Mouse (Mus musculus): ENCODE results near the gene Lrrtm4. TPM values are rescaled to one million over a fixed set of nuclear protein-coding genes. Genes with fewer than 3 reads are reported as not detected.

Lrrtm4 gene
- polyA plus RNA-seq, 1 experiment from 2014 or later: 2.1 TPM

DNA sequence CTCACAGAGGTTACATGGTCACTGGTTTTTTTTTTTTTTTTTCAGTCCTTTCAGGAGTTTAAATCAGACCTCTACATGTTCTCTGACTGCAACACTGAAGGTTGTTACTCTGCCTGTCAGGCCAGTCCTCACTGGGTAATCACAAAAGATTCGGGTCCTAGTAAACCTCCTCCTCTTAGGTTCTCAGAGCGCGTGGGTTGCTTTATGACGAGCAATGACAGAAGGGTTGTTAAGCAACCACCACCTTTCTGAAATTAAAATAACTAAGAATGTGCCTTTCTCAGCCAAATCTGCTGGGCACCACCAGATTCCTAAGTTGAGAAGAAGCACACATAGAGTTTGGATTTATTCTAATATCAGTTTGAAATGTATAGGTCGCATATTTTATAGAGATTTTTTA, 644.1 kb downstream of the Lrrtm4 start:
- WGBS: 88% methylated on average over 5 of the region's 5 CpGs
- H3K4me2 ChIP-seq (replicated peaks; ENCODE audit: low read depth, low read length): no peak overlapping the region
- ATAC-seq (ENCODE audit: insufficient number of reproducible peaks, insufficient read depth, low FRiP score, low read depth): no peak

DNA sequence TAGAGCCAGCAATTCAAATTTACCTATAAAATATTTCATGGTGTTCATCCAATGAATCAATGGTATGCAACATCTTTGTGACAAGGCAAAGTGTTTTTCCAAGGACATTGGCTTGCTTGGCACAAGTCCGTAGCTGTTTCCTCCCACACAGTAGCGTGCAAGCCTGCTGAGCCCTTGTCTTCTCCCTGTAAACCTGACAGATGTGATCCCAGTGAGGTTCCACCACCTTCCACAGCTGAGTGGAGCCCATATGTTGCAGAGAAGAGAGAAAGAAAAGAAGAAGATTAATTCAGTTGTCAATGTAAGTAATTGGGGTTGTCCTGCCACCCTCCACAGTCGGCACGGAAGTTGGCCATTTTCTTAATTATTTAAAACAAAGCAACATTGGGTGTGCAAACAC, 645.4 kb downstream of the Lrrtm4 start:
- 62% methylated on average over 4 of the region's 4 CpGs for WGBS
- Histone ChIP-seq H3K4me2 (replicated peaks; ENCODE audit: low read depth, low read length) (no peak overlapping the region), H3K9ac (replicated peaks; ENCODE audit: low read depth, low read length) (no peak overlapping the region), H3K4me1 (ENCODE audit: control insufficient read depth, insufficient read depth, low read length) (no peaks in the 10 kb centered on the region), H3K9me3 (ENCODE audit: control insufficient read depth, low read depth, low read length) (no peaks in the 10 kb centered on the region), H3K27ac (ENCODE audit: low read length) (no peak overlapping the region), H3K4me3 (ENCODE audit: low read depth, low read length) (no peak overlapping the region), H3K27me3 (ENCODE audit: control insufficient read depth, insufficient read depth, low read length) (no peaks in the 10 kb centered on the region), H3K36me3 (ENCODE audit: control insufficient read depth, insufficient read depth, low read length) (no peaks in the 10 kb centered on the region)
- no peak for ATAC-seq (ENCODE audit: insufficient number of reproducible peaks, insufficient read depth, low FRiP score, low read depth)

More for the DNA sequence above, 644.1 kb downstream of the Lrrtm4 start:
- no peak overlapping the region for H3K4me3 ChIP-seq (ENCODE audit: low read depth, low read length)
- no peak overlapping the region for H3K27ac ChIP-seq (ENCODE audit: low read length)
- H3K9me3 ChIP-seq (ENCODE audit: control insufficient read depth, low read depth, low read length): no peaks in the 10 kb centered on the region
- no peaks in the 10 kb centered on the region for H3K4me1 ChIP-seq (ENCODE audit: control insufficient read depth, insufficient read depth, low read length)
- no peaks in the 10 kb centered on the region for H3K36me3 ChIP-seq (ENCODE audit: control insufficient read depth, insufficient read depth, low read length)
- no peak overlapping the region for H3K9ac ChIP-seq (replicated peaks; ENCODE audit: low read depth, low read length)
- no peaks in the 10 kb centered on the region for H3K27me3 ChIP-seq (ENCODE audit: control insufficient read depth, insufficient read depth, low read length)

DNA sequence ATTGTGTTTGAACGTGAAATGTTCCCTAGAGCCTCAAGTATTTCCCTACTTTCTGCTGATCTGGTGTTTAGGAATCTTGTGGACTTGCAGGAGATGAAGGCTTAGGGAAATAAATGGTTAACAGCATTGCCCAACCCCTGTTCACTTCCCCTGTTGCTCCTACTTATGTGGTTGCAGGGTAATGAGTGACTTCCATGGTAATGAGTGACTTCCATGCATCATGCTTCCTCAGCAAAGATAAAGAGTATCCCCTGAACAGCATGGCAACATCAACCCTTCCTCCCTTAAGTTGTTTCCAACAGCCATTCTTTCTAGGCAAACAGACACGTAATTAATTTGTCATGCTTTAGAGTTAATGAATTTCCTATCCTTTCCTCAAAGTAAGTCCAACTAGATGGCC, 685.5 kb downstream of the Lrrtm4 start:
- ATAC-seq (ENCODE audit: insufficient number of reproducible peaks, insufficient read depth, low FRiP score, low read depth): no peak
- 60% methylated on average over 2 of the region's 2 CpGs for WGBS
- no peak overlapping the region for H3K27ac ChIP-seq (ENCODE audit: low read length)

DNA sequence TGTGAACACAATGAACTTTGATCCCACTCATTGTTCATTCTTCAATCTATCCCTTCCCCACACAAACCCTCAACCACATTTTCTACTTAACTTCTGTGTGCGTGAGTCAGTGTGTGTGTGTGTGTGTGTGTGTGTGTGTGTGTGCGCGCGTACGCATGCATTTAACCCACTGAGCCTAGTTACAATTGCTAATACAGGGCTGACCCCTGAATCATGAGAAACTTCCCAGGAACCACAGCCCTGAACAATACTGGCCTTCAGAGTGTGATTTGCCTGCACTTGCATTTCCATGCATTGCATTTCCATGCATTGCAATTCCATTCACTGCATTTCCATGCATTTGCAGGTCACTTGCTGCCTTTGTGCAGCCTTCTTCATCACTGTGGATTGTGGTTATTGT, 701.8 kb downstream of the Lrrtm4 start:
- Histone ChIP-seq H3K36me3 (ENCODE audit: control insufficient read depth, insufficient read depth, low read length) (no peaks in the 10 kb centered on the region), H3K9ac (replicated peaks; ENCODE audit: low read depth, low read length) (no peak overlapping the region), H3K4me3 (ENCODE audit: low read depth, low read length) (no peak overlapping the region), H3K4me2 (replicated peaks; ENCODE audit: low read depth, low read length) (no peak overlapping the region), H3K9me3 (ENCODE audit: control insufficient read depth, low read depth, low read length) (no peaks in the 10 kb centered on the region), H3K27me3 (ENCODE audit: control insufficient read depth, insufficient read depth, low read length) (no peaks in the 10 kb centered on the region), H3K27ac (ENCODE audit: low read length) (no peak overlapping the region), H3K4me1 (ENCODE audit: control insufficient read depth, insufficient read depth, low read length) (no peaks in the 10 kb centered on the region)
- 90% methylated on average over 5 of the region's 5 CpGs for WGBS
- ATAC-seq (ENCODE audit: insufficient number of reproducible peaks, insufficient read depth, low FRiP score, low read depth): no peak

More for the DNA sequence above, 685.5 kb downstream of the Lrrtm4 start:
- Histone ChIP-seq H3K4me3 (ENCODE audit: low read depth, low read length) (no peak overlapping the region), H3K9me3 (ENCODE audit: control insufficient read depth, low read depth, low read length) (no peaks in the 10 kb centered on the region), H3K36me3 (ENCODE audit: control insufficient read depth, insufficient read depth, low read length) (no peaks in the 10 kb centered on the region), H3K27me3 (ENCODE audit: control insufficient read depth, insufficient read depth, low read length) (no peaks in the 10 kb centered on the region), H3K9ac (replicated peaks; ENCODE audit: low read depth, low read length) (no peak overlapping the region), H3K4me2 (replicated peaks; ENCODE audit: low read depth, low read length) (no peak overlapping the region), H3K4me1 (ENCODE audit: control insufficient read depth, insufficient read depth, low read length) (no peaks in the 10 kb centered on the region)

DNA sequence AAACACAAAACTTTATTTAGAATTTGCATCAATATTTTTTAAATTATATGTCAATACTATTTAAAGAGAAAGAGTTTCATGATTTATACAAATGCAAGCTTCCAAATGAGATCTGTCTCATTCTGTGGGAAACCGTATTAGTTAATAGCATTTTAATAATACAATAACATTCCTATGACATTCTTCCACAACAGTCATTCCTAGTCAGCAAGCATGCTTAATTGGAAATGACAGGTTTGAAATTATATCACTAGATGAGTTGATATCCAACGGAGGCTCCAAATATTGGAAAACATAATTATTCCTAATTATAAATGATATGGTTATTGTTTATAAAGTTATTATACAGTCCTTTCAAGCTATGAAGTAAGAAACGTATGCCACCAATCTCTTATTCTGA, 714.7 kb downstream of the Lrrtm4 start:
- Histone ChIP-seq H3K36me3 (ENCODE audit: control insufficient read depth, insufficient read depth, low read length) (no peaks in the 10 kb centered on the region), H3K27ac (ENCODE audit: low read length) (no peak overlapping the region), H3K4me3 (ENCODE audit: low read depth, low read length) (no peak overlapping the region), H3K4me2 (replicated peaks; ENCODE audit: low read depth, low read length) (no peak overlapping the region), H3K4me1 (ENCODE audit: control insufficient read depth, insufficient read depth, low read length) (no peaks in the 10 kb centered on the region), H3K27me3 (ENCODE audit: control insufficient read depth, insufficient read depth, low read length) (no peaks in the 10 kb centered on the region), H3K9ac (replicated peaks; ENCODE audit: low read depth, low read length) (no peak overlapping the region), H3K9me3 (ENCODE audit: control insufficient read depth, low read depth, low read length) (no peaks in the 10 kb centered on the region)
- ATAC-seq (ENCODE audit: insufficient number of reproducible peaks, insufficient read depth, low FRiP score, low read depth): no peak
- 79% methylated on average over 3 of the region's 3 CpGs for WGBS

DNA sequence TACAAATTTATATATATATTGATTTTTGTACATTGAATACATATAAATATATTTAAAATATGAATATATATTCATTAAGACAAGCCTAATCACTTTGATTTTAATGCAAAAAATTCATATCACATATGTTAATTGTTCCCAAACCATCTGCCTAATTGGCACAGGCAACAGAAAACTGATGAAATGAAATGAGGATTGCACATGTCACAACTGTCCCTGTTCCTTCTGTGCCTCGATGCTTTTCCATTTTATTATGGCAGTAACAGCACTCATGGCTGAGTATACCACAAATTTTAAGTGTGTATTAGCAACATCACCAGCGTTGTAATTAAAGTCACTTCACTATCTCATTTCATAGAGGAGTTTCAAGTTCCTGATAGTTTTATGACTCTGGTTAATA, 732.1 kb downstream of the Lrrtm4 start:
- no peaks in the 10 kb centered on the region for H3K9me3 ChIP-seq (ENCODE audit: control insufficient read depth, low read depth, low read length)
- no peak for ATAC-seq (ENCODE audit: insufficient number of reproducible peaks, insufficient read depth, low FRiP score, low read depth)
- 73% methylated on average over 2 of the region's 2 CpGs for WGBS
- no peak overlapping the region for H3K4me3 ChIP-seq (ENCODE audit: low read depth, low read length)
- H3K4me1 ChIP-seq (ENCODE audit: control insufficient read depth, insufficient read depth, low read length): no peaks in the 10 kb centered on the region
- no peaks in the 10 kb centered on the region for H3K36me3 ChIP-seq (ENCODE audit: control insufficient read depth, insufficient read depth, low read length)
- no peaks in the 10 kb centered on the region for H3K27me3 ChIP-seq (ENCODE audit: control insufficient read depth, insufficient read depth, low read length)
- no peak overlapping the region for H3K27ac ChIP-seq (ENCODE audit: low read length)
- no peak overlapping the region for H3K9ac ChIP-seq (replicated peaks; ENCODE audit: low read depth, low read length)
- H3K4me2 ChIP-seq (replicated peaks; ENCODE audit: low read depth, low read length): no peak overlapping the region

DNA sequence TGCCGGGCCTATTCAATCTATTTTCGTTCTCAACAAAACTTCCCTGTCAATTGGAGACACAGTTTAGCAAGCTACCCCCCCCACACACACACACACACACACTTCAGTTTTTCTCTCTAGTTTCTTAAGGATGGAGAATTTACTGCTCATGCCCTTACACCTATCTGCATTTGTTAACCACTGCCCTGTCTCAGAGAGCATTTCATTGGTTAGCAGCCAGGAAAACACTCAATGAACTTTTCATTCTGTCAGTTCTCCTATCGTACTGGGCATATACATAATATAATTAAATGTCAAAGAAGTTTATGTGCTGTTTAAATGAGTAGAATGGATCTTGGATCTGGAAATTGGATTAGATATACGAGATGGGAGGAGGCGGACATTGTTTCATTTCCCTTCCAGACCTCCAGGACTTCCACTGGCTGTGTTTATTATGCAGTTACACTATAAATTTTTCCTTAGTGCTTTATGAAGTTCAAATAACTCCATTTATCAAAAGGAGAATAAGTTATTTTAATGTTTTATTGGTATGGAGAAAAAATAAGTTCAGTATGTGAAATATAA, 742.0 kb downstream of the Lrrtm4 start:
- no peak for ATAC-seq (ENCODE audit: insufficient number of reproducible peaks, insufficient read depth, low FRiP score, low read depth)
- no peaks in the 10 kb centered on the region for H3K27me3 ChIP-seq (ENCODE audit: control insufficient read depth, insufficient read depth, low read length)
- WGBS: 39% methylated on average over 5 of the region's 5 CpGs

DNA sequence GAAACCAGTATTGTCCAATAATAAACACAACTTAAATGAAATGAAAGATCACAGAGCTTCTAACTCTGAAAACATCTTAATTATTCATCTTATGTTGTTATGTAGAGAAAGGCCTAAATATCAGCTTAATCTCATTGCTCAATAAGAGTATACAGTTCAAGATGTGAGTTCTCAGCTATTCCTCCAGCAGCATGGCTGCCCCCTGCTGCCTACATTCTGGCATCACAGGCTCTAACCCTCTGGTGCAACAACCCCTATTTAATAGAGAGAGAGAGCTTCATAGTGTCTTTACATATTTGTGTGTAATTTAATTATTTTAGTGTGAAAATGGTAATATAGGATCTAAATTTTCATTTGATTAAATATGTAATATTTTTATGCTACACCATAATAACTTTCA, 767.6 kb downstream of the Lrrtm4 start:
- Histone ChIP-seq H3K27ac (ENCODE audit: low read length) (no peak overlapping the region), H3K27me3 (ENCODE audit: control insufficient read depth, insufficient read depth, low read length) (no peaks in the 10 kb centered on the region), H3K4me1 (ENCODE audit: control insufficient read depth, insufficient read depth, low read length) (no peaks in the 10 kb centered on the region), H3K4me3 (ENCODE audit: low read depth, low read length) (no peak overlapping the region), H3K9ac (replicated peaks; ENCODE audit: low read depth, low read length) (no peak overlapping the region), H3K9me3 (ENCODE audit: control insufficient read depth, low read depth, low read length) (no peaks in the 10 kb centered on the region), H3K4me2 (replicated peaks; ENCODE audit: low read depth, low read length) (no peak overlapping the region), H3K36me3 (ENCODE audit: control insufficient read depth, insufficient read depth, low read length) (no peaks in the 10 kb centered on the region)
- no peak for ATAC-seq (ENCODE audit: insufficient number of reproducible peaks, insufficient read depth, low FRiP score, low read depth)

More for the DNA sequence above, 742.0 kb downstream of the Lrrtm4 start:
- no peak overlapping the region for H3K27ac ChIP-seq (ENCODE audit: low read length)
- no peak overlapping the region for H3K9ac ChIP-seq (replicated peaks; ENCODE audit: low read depth, low read length)
- no peak overlapping the region for H3K4me3 ChIP-seq (ENCODE audit: low read depth, low read length)
- no peaks in the 10 kb centered on the region for H3K9me3 ChIP-seq (ENCODE audit: control insufficient read depth, low read depth, low read length)
- H3K36me3 ChIP-seq (ENCODE audit: control insufficient read depth, insufficient read depth, low read length): no peaks in the 10 kb centered on the region
- no peaks in the 10 kb centered on the region for H3K4me1 ChIP-seq (ENCODE audit: control insufficient read depth, insufficient read depth, low read length)
- H3K4me2 ChIP-seq (replicated peaks; ENCODE audit: low read depth, low read length): no peak overlapping the region

DNA sequence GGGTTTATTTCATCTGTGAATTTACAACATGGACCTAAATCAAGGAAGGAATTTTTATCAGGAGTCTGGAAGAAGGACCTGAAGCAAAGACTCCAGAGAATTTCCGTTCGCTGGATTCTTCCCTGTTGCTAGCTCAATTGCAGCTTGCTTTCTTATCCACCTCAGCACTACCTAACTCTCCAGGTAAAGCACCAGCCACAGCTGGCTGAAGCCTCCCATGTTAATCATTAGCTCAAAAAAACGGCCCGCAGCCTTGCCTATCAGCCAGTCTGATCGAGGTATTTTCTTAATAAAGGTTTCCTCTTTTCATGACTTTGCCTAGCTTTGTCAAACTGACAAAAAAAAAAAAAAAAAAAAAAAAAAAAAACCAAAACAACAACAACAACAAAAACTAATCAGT, 805.1 kb downstream of the Lrrtm4 start:
- WGBS: 68% methylated on average over 5 of the region's 5 CpGs
- H3K27ac ChIP-seq (ENCODE audit: low read length): no peak overlapping the region

More for the DNA sequence above, 805.1 kb downstream of the Lrrtm4 start:
- no peaks in the 10 kb centered on the region for H3K4me1 ChIP-seq (ENCODE audit: control insufficient read depth, insufficient read depth, low read length)
- no peaks in the 10 kb centered on the region for H3K9me3 ChIP-seq (ENCODE audit: control insufficient read depth, low read depth, low read length)
- no peaks in the 10 kb centered on the region for H3K36me3 ChIP-seq (ENCODE audit: control insufficient read depth, insufficient read depth, low read length)
- H3K9ac ChIP-seq (replicated peaks; ENCODE audit: low read depth, low read length): no peak overlapping the region
- no peaks in the 10 kb centered on the region for H3K27me3 ChIP-seq (ENCODE audit: control insufficient read depth, insufficient read depth, low read length)
- ATAC-seq (ENCODE audit: insufficient number of reproducible peaks, insufficient read depth, low FRiP score, low read depth): peak; percentile 46; the same call in 1 of the 2 replicates
- H3K4me2 ChIP-seq (replicated peaks; ENCODE audit: low read depth, low read length): no peak overlapping the region
- no peak overlapping the region for H3K4me3 ChIP-seq (ENCODE audit: low read depth, low read length)
